Mouse (Mus musculus) cerebellum, adult 2 months (tissue): Measurements from ENCODE around the gene Plb1. TPM values are rescaled to one million over a fixed set of nuclear protein-coding genes. Genes with fewer than 3 reads are reported as not detected.

Experiments used
- DNase-seq, 2 experiments: peaks; one replicate each; pipeline ENCODE4 v3.0.0; 2021
- H3K27ac ChIP-seq: fragments of 200-500 bp; 2 replicates; pipeline ENCODE4 v1.5.1; 2012; ENCODE audit warnings: low read length, control low read depth, inconsistent platforms; ENCODE audit not compliant: insufficient read depth
- H3K27me3 ChIP-seq: fragments of 200-500 bp; 2 replicates; pipeline ENCODE4 v1.6.1; 2012; ENCODE audit warnings: inconsistent platforms, mild to moderate bottlenecking, low read length, moderate library complexity; ENCODE audit not compliant: control insufficient read depth, insufficient read depth
- H3K4me1 ChIP-seq: fragments of 200-500 bp; 2 replicates; pipeline ENCODE4 v1.6.1; 2011; ENCODE audit warnings: low read length; ENCODE audit not compliant: control insufficient read depth, insufficient read depth
- H3K4me3 ChIP-seq: fragments of 200-500 bp; replicated peaks from 2 replicates; pipeline ENCODE3; 2011; ENCODE audit warnings: mild to moderate bottlenecking, low read depth, low read length, control low read depth; ENCODE audit not compliant: insufficient read depth
- CTCF ChIP-seq: fragments of 200-500 bp; IDR thresholded peaks from 2 replicates; pipeline ENCODE4 v1.5.1; 2011; ENCODE audit warnings: low read depth, mild to moderate bottlenecking, control low read depth, low read length, moderate library complexity, borderline replicate concordance; ENCODE audit not compliant: insufficient read depth
- POLR2A ChIP-seq: fragments of 200-500 bp; IDR thresholded peaks from 2 replicates; pipeline ENCODE4 v1.6.1; 2011; ENCODE audit warnings: low read length, control low read depth, borderline replicate concordance; ENCODE audit not compliant: insufficient read depth
- WGBS: fragments of 180-500 bp; shearing (Covaris S2); methylation state at CpG from one replicate; pipeline ENCODE4 v1.1.7; 2018; 5-methylcytosine and 5-hydroxymethylcytosine counted together
- polyA plus RNA-seq: library from polyadenylated mRNA; depleted of rRNA; stranded (reverse); fragments of >200 nt; gene quantifications from 2 replicates; pipeline ENCODE4 v1.2.3, GENCODE M21; 2012

The Plb1 gene
- polyA plus RNA-seq, 1 experiment = 0.52 TPM

DNA sequence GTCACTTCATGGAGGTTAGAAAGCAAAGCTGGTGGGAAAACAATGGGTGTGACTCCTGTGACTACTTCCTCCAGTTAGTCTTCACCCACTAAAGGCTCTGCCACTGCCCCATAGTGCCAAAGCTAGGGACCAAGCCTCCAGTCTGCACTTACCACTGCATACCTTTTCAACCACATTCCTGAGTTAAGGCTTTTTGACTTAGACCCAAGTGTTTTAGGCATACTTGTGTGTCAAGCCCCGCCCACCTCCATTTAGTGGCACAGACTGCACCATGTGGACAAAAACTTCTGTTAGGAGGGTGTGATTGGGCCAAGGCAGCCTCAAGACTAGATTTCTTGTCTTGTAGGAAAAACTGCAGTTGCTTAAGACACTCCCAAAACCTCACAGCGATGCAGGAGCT, 120.8 kb downstream of the Plb1 start:
- no peak overlapping the region for H3K4me3 ChIP-seq
- H3K4me1 ChIP-seq = peaks cover 6% of the 10 kb centered on the region
- H3K27ac ChIP-seq = no peak overlapping the region
- DNase-seq = no peak
- WGBS = 93% methylated on average over 2 of the region's 2 CpGs
- no peaks in the 10 kb centered on the region for H3K27me3 ChIP-seq
- no peak for TF ChIP-seq CTCF
- TF ChIP-seq POLR2A = no peak

- no peak for DNase-seq
- Histone ChIP-seq H3K27ac (no peak overlapping the region), H3K27me3 (no peaks in the 10 kb centered on the region), H3K4me3 (no peak overlapping the region), H3K4me1 (peaks cover 25% of the 10 kb centered on the region)
- 85% methylated on average over 4 of the region's 4 CpGs for WGBS
- no peak for TF ChIP-seq POLR2A
- no peak for TF ChIP-seq CTCF
These were observed 128.0 kb downstream of the Plb1 start for GRCm38 (mm10) chr5:32360511-32360910.

DNA sequence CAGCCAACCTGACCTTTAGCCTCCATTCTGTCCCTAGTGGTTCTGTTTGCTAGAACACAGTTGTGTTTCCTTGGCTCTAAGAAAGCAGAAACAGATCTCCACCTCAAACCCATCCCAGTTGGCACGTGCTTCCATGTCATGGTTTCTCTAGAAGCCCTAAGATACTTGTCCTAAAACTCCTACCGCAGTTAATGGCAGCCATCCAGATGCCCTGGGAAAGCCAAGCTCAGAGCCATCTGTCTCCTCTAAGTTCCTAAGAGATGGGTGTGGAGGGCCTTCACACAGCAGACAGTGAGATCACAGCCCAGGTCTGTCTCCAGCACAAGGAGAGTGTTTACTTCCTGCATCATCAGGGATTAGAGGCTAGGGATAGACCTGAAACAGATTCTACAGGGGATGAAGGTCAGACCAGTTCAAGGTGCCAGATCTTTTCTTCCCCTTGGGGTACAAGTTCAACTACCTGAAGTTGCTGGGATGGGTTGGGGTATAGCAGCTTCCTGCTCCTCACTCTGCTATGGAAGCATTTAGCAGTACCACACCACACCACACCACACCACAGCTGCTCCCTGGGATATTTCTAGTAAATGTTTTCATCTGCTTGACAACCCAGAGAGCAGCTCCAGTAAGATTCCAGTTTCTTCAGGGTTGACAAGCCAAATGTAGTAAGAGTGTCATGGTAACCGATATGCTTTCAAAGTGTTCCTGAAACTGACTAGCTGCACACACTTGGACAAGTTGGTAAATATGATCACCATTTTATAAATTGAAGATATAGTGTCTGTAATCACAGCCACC, 129.1 kb downstream of the Plb1 start:
- TF ChIP-seq CTCF (no peak), POLR2A (no peak)
- no peak overlapping the region for H3K4me3 ChIP-seq
- peaks cover 25% of the 10 kb centered on the region for H3K4me1 ChIP-seq
- WGBS = 41% methylated on average over 3 of the region's 3 CpGs
- no peak overlapping the region for H3K27ac ChIP-seq
- H3K27me3 ChIP-seq = no peaks in the 10 kb centered on the region
- DNase-seq = peak; percentile 74 to 82

DNA sequence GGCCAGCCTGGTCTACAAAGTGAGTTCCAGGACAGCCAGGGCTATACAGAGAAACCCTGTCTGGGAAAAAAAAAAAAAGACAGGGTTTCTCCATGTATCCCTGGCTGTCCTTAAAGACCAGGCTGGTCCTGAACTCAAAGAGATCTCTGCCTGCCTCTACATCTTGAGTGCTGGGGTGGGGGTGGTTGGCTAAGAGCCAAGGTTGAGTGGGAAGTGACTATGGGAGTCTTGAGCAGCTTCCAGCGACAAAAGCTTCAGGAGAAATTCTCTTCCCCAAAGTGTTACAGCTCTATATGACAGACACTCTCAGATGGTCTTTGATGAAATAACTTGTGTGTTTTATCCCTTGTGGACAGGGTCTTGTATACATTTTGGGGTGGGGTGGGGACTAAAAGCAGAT, 136.9 kb downstream of the Plb1 start:
- Histone ChIP-seq H3K27ac (no peak overlapping the region), H3K4me1 (no peaks in the 10 kb centered on the region), H3K27me3 (no peaks in the 10 kb centered on the region), H3K4me3 (no peak overlapping the region)
- no peak for DNase-seq
- TF ChIP-seq CTCF (no peak), POLR2A (no peak)
- 71% methylated on average over 1 of the region's 1 CpGs for WGBS

GRCm38 (mm10) chr5:32371239-32371638, 138.7 kb downstream of the Plb1 start:
- Histone ChIP-seq H3K4me1 (no peaks in the 10 kb centered on the region), H3K27me3 (no peaks in the 10 kb centered on the region), H3K4me3 (no peak overlapping the region), H3K27ac (no peak overlapping the region)
- DNase-seq = no peak
- no peak for TF ChIP-seq POLR2A
- TF ChIP-seq CTCF = no peak
- 90% methylated on average over 5 of the region's 5 CpGs for WGBS

DNA sequence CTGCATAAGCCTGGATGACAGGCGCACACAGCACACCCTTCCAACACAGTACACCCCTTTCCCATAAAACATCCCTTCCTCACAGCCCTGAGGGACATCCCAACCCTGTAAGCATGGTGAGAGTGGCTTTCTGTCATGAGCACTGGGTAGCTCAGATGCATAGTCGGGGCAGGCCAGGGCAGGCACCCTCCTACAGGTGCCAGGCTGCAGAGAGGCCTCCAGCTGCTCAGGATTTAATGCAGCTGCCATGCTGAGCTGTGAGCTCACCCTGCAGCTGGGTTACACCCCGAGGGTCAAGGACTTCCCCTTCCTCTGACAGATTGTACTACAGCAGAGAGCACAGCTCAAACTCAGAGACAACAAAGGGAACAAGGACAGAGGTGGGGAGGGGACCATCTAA, 146.0 kb downstream of the Plb1 start:
- Histone ChIP-seq H3K27ac (no peak overlapping the region), H3K27me3 (no peaks in the 10 kb centered on the region), H3K4me1 (no peaks in the 10 kb centered on the region), H3K4me3 (no peak overlapping the region)
- WGBS = 51% methylated on average over 3 of the region's 3 CpGs
- DNase-seq = no peak
- no peak for TF ChIP-seq POLR2A
- TF ChIP-seq CTCF = no peak

- H3K4me3 ChIP-seq = no peak overlapping the region
- DNase-seq = no peak
- H3K27ac ChIP-seq = no peak overlapping the region
- TF ChIP-seq POLR2A (no peak), CTCF (no peak)
- H3K4me1 ChIP-seq = no peaks in the 10 kb centered on the region
- no peaks in the 10 kb centered on the region for H3K27me3 ChIP-seq
These were observed 156.1 kb downstream of the Plb1 start for GRCm38 (mm10) chr5:32388656-32389055.

DNA sequence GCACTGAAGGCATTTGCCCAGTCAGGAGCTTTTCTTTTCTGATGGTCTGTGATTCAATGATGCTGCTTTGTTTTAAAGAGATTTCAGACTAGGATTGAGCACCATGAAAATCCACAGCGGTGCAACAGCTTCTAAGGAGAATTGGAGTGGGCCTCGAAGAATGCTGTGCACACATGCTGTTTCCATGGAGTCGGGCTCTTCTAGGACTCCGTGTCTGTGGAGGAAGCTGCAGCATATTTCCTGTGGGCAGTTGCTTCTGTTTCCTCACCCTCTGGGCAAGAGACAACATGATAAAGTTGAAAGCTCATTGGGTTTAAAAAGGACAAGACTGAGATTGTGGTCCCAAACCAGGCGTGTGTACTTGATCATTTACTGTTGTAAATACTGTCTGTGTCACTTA, 157.8 kb downstream of the Plb1 start:
- no peak for DNase-seq
- WGBS = 56% methylated on average over 5 of the region's 5 CpGs
- no peak for TF ChIP-seq POLR2A
- TF ChIP-seq CTCF = no peak
- H3K4me1 ChIP-seq = no peaks in the 10 kb centered on the region
- no peaks in the 10 kb centered on the region for H3K27me3 ChIP-seq
- no peak overlapping the region for H3K27ac ChIP-seq
- no peak overlapping the region for H3K4me3 ChIP-seq

DNA sequence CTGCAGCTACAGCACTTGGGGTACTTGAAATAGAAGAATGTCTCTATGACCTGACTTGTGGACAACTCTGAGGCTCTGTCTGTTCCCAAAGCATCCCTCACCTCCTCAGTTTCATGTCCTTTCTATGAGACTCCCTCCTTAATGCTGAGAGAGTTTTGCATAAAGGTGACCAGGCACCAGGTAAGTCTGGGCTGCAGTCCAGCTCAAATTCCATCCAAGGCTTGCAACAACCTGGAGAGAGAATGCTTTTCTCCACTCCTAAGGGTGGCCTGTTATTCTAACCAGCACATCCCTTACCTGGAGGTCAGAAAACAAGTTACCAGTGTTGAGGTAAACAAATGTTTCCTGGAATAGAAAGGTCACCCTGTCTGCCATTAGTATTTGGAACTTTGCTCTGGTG, 159.8 kb downstream of the Plb1 start:
- Histone ChIP-seq H3K27me3 (no peaks in the 10 kb centered on the region), H3K4me1 (no peaks in the 10 kb centered on the region), H3K4me3 (no peak overlapping the region), H3K27ac (no peak overlapping the region)
- TF ChIP-seq CTCF (no peak), POLR2A (no peak)
- no peak for DNase-seq
